Mouse (Mus musculus) lung, adult 2 months (tissue): ENCODE measurements around the gene Tbc1d20. TPM values are rescaled to one million over a fixed set of nuclear protein-coding genes. Genes with fewer than 3 reads are reported as not detected.

Experiments used
- DNase-seq: peaks from one replicate; pipeline ENCODE4 v3.0.0; 2022
- H3K4me1 ChIP-seq: fragments of 200-500 bp; 2 replicates; pipeline ENCODE4 v1.6.1; 2011; ENCODE audit warnings: low read length; ENCODE audit not compliant: control insufficient read depth, insufficient read depth
- H3K4me3 ChIP-seq: fragments of 200-500 bp; replicated peaks from 2 replicates; pipeline ENCODE3; 2011; ENCODE audit warnings: low read depth, mild to moderate bottlenecking, control low read depth, low read length; ENCODE audit errors: extremely low read depth
- CTCF ChIP-seq: fragments of 200-500 bp; IDR thresholded peaks from 2 replicates; pipeline ENCODE4 v1.5.1; 2011; ENCODE audit warnings: mild to moderate bottlenecking, low read length, control low read depth; ENCODE audit not compliant: insufficient read depth
- POLR2A ChIP-seq: fragments of 200-500 bp; IDR thresholded peaks from 2 replicates; pipeline ENCODE4 v1.6.1; 2011; ENCODE audit warnings: low read depth, mild to moderate bottlenecking, control low read depth, low read length, borderline replicate concordance; ENCODE audit errors: extremely low read depth
- WGBS: fragments of 180-500 bp; shearing (Covaris S2); methylation state at CpG from one replicate; pipeline ENCODE4 v1.1.7; 2018; 5-methylcytosine and 5-hydroxymethylcytosine counted together
- polyA plus RNA-seq: library from polyadenylated mRNA; depleted of rRNA; stranded (reverse); fragments of >200 nt; gene quantifications from 2 replicates; pipeline ENCODE4 v1.2.3, GENCODE M21; 2012

The Tbc1d20 gene
- polyA plus RNA-seq, 1 experiment = 73.4 TPM

- 95% methylated on average over 6 of the region's 6 CpGs for WGBS
- Histone ChIP-seq H3K4me3 (no peak overlapping the region), H3K4me1 (no peaks in the 10 kb centered on the region)
- TF ChIP-seq POLR2A (no peak), CTCF (no peak)
- DNase-seq = no peak
Measured at GRCm38 (mm10) chr2:152322198-152322597, 28.6 kb downstream of the Tbc1d20 start.

- H3K4me1 ChIP-seq = no peaks in the 10 kb centered on the region
- DNase-seq = no peak
- no peak overlapping the region for H3K4me3 ChIP-seq
- WGBS = 95% methylated on average over 14 of the region's 14 CpGs
- TF ChIP-seq POLR2A (no peak), CTCF (no peak)
Measured at GRCm38 (mm10) chr2:152323971-152324370, 30.3 kb downstream of the Tbc1d20 start.

GRCm38 (mm10) chr2:152324842-152325241 is 31.2 kb downstream of the Tbc1d20 start:
- DNase-seq = no peak
- WGBS = 79% methylated on average over 3 of the region's 3 CpGs
- Histone ChIP-seq H3K4me3 (no peak overlapping the region), H3K4me1 (no peaks in the 10 kb centered on the region)
- TF ChIP-seq CTCF = no peak
- no peak for TF ChIP-seq POLR2A

GRCm38 (mm10) chr2:152326157-152326556 is 32.5 kb downstream of the Tbc1d20 start:
- H3K4me3 ChIP-seq = no peak overlapping the region
- WGBS = 93% methylated on average over 13 of the region's 13 CpGs
- H3K4me1 ChIP-seq = no peaks in the 10 kb centered on the region
- TF ChIP-seq CTCF (no peak), POLR2A (no peak)
- DNase-seq = no peak

GRCm38 (mm10) chr2:152326654-152327053 is 33.0 kb downstream of the Tbc1d20 start:
- DNase-seq = no peak
- TF ChIP-seq CTCF (no peak), POLR2A (no peak)
- H3K4me1 ChIP-seq = 0 out of 2 replicates have a peak, but pooled peaks cover 2% of the 10 kb centered on the region
- H3K4me3 ChIP-seq = no peak overlapping the region
- 81% methylated on average over 8 of the region's 8 CpGs for WGBS

GRCm38 (mm10) chr2:152327980-152328379 is 34.4 kb downstream of the Tbc1d20 start:
- no peak for DNase-seq
- TF ChIP-seq POLR2A (no peak), CTCF (no peak)
- WGBS = 50% methylated on average over 5 of the region's 5 CpGs
- 0 out of 2 replicates have a peak, but pooled peaks cover 2% of the 10 kb centered on the region for H3K4me1 ChIP-seq
- H3K4me3 ChIP-seq = no peak overlapping the region

- WGBS = 47% methylated on average over 7 of the region's 7 CpGs
- no peak for TF ChIP-seq POLR2A
- TF ChIP-seq CTCF = no peak
- no peak overlapping the region for H3K4me3 ChIP-seq
- DNase-seq = no peak
- 0 out of 2 replicates have a peak, but pooled peaks cover 2% of the 10 kb centered on the region for H3K4me1 ChIP-seq
Measured at GRCm38 (mm10) chr2:152330858-152331423, 37.3 kb downstream of the Tbc1d20 start.

- Histone ChIP-seq H3K4me3 (peak within 1 kb of the TSS; percentile 80), H3K4me1 (peaks cover 4% of the 10 kb centered on the region; the same call in 1 of the 2 replicates)
- DNase-seq = peak; percentile 92
- WGBS = under 1% methylated on average over 54 of the region's 54 CpGs
- TF ChIP-seq CTCF = no peak
- TF ChIP-seq POLR2A = peak; percentile 77; the same call in 1 of the 2 replicates
Measured at GRCm38 (mm10) chr2:152332101-152332825, 38.6 kb downstream of the Tbc1d20 start, which contains the start of gene Rbck1. Rbck1 (minus strand) TSS chr2:152332653.

- no peak for DNase-seq
- TF ChIP-seq CTCF (no peak), POLR2A (no peak)
- WGBS = 69% methylated on average over 4 of the region's 4 CpGs
- no peak overlapping the region for H3K4me3 ChIP-seq
- peaks cover 8% of the 10 kb centered on the region for H3K4me1 ChIP-seq
Measured at GRCm38 (mm10) chr2:152333345-152334006, 39.8 kb downstream of the Tbc1d20 start.
